Mouse (Mus musculus) MEL (cell line): ENCODE results near the gene Rnase12. TPM values are rescaled to one million over a fixed set of nuclear protein-coding genes. Genes with fewer than 3 reads are reported as not detected.
"Not testable (repeated sequence)": the region's sequence is repeated elsewhere in the genome, so short reads cannot be mapped to it uniquely, and the experiment has no call there.

Experiments used
- DNase-seq: peaks from one replicate; pipeline ENCODE4 v3.0.0; 2011; ENCODE audit warnings: low read depth, low spot score
- H3K27ac ChIP-seq: 2 replicates; pipeline ENCODE4 v1.5.1; 2012; ENCODE audit warnings: low read depth, mild to moderate bottlenecking, control low read depth, low read length, moderate library complexity; ENCODE audit not compliant: control insufficient read depth
- H3K27me3 ChIP-seq, 2 experiments: fragments of 150-350 bp in 1 of 2; sonication (generic) in 1 of 2; 2 replicates each; pipeline ENCODE4 v1.6.1; 2012; ENCODE audit warnings: low read length in 2 of 2, mild to moderate bottlenecking in 2 of 2, improper control_type of control experiment in 1 of 2, moderate library complexity in 1 of 2; ENCODE audit not compliant: insufficient read depth in 2 of 2, control insufficient read depth in 1 of 2
- H3K36me3 ChIP-seq, 2 experiments: 2 replicates each; pipeline ENCODE4 v1.6.1; 2012 to 2014; ENCODE audit warnings: low read length in 2 of 2, improper control_type of control experiment in 1 of 2, inconsistent platforms in 1 of 2, mild to moderate bottlenecking in 1 of 2; ENCODE audit not compliant: insufficient read depth in 2 of 2, control insufficient read depth in 1 of 2
- H3K4me1 ChIP-seq, 2 experiments: fragments of 150-350 bp in 1 of 2; sonication (generic) in 1 of 2; 2 replicates each; pipeline ENCODE4 v1.6.1; 2012; ENCODE audit warnings: low read length in 2 of 2, improper control_type of control experiment in 1 of 2, mild to moderate bottlenecking in 1 of 2; ENCODE audit not compliant: insufficient read depth in 2 of 2, control insufficient read depth in 1 of 2
- H3K4me3 ChIP-seq, 2 experiments: fragments of 150-350 bp in 1 of 2; sonication (generic) in 1 of 2; 2 replicates each; pipeline ENCODE4 v1.5.1; 2012; ENCODE audit warnings: low read depth in 2 of 2, low read length in 2 of 2, mild to moderate bottlenecking in 2 of 2, moderate library complexity in 2 of 2, control low read depth in 1 of 2, improper control_type of control experiment in 1 of 2; ENCODE audit not compliant: control insufficient read depth in 1 of 2, insufficient read depth in 1 of 2
- H3K79me2 ChIP-seq: 2 replicates; pipeline ENCODE4 v1.6.1; 2012; ENCODE audit warnings: mild to moderate bottlenecking, low read length, moderate library complexity; ENCODE audit not compliant: control insufficient read depth, poor library complexity, insufficient read depth
- H3K9ac ChIP-seq: 2 replicates; pipeline ENCODE4 v1.6.1; 2012; ENCODE audit warnings: low read depth, mild to moderate bottlenecking, control low read depth, low read length, moderate library complexity; ENCODE audit not compliant: control insufficient read depth, poor library complexity, severe bottlenecking
- H3K9me3 ChIP-seq: fragments of 150-350 bp; sonication (generic); replicated peaks from 2 replicates; pipeline ENCODE4 v1.6.1; 2012; ENCODE audit warnings: mild to moderate bottlenecking, low read length, improper control_type of control experiment, moderate library complexity; ENCODE audit not compliant: insufficient read depth
- BHLHE40 ChIP-seq: IDR thresholded peaks from 2 replicates; pipeline ENCODE4 v1.6.1; 2012; ENCODE audit warnings: low read depth, mild to moderate bottlenecking, inconsistent platforms, low read length, improper control_type of control experiment, borderline replicate concordance
- CHD1 ChIP-seq: IDR thresholded peaks from 2 replicates; pipeline ENCODE4 v1.6.1; 2012; ENCODE audit warnings: low read depth, mild to moderate bottlenecking, inconsistent platforms, low read length, improper control_type of control experiment
- CTCF ChIP-seq, 3 experiments: IDR thresholded peaks in 2 of 3; conservative IDR thresholded peaks in 1 of 3; 2 replicates each; pipeline ENCODE4 v1.5.1; 2011 to 2012; ENCODE audit warnings: low read length in 3 of 3, low read depth in 2 of 3, mild to moderate bottlenecking in 2 of 3, improper control_type of control experiment in 1 of 3, inconsistent platforms in 1 of 3, mixed read lengths in 1 of 3, moderate library complexity in 1 of 3; ENCODE audit not compliant: control insufficient read depth in 1 of 3, insufficient read depth in 1 of 3, poor library complexity in 1 of 3, severe bottlenecking in 1 of 3
- GABPA ChIP-seq: IDR thresholded peaks from 2 replicates; pipeline ENCODE4 v1.6.1; 2012; ENCODE audit warnings: low read depth, mild to moderate bottlenecking, inconsistent platforms, low read length, improper control_type of control experiment, moderate library complexity
- GATA1 ChIP-seq: IDR thresholded peaks from 2 replicates; pipeline ENCODE4 v1.6.1; 2011; ENCODE audit warnings: low read depth, low read length, improper control_type of control experiment
- HCFC1 ChIP-seq: IDR thresholded peaks from 2 replicates; pipeline ENCODE4 v1.6.1; 2012; ENCODE audit warnings: low read depth, mild to moderate bottlenecking, inconsistent platforms, low read length, improper control_type of control experiment, moderate library complexity
- KAT2A ChIP-seq: conservative IDR thresholded peaks from 2 replicates; pipeline ENCODE4 v1.6.1; 2012; ENCODE audit warnings: low read depth, low read length, improper control_type of control experiment, inconsistent platforms
- MAFK ChIP-seq: IDR thresholded peaks from 2 replicates; pipeline ENCODE4 v1.6.1; 2011; ENCODE audit warnings: low read depth, mild to moderate bottlenecking, low read length, improper control_type of control experiment, borderline replicate concordance
- MAX ChIP-seq: IDR thresholded peaks from 2 replicates; pipeline ENCODE4 v1.6.1; 2011; ENCODE audit warnings: low read length, improper control_type of control experiment
- MEF2A ChIP-seq: IDR thresholded peaks from 2 replicates; pipeline ENCODE4 v1.6.1; 2014; ENCODE audit warnings: low read depth, mild to moderate bottlenecking, inconsistent platforms, low read length, improper control_type of control experiment; ENCODE audit not compliant: poor library complexity, insufficient replicate concordance, severe bottlenecking; ENCODE audit errors: extremely low read depth
- MYC ChIP-seq: IDR thresholded peaks from 2 replicates; pipeline ENCODE4 v1.6.1; 2011; ENCODE audit warnings: low read depth, mild to moderate bottlenecking, low read length, improper control_type of control experiment, moderate library complexity
- NELFE ChIP-seq: IDR thresholded peaks from 2 replicates; pipeline ENCODE4 v1.6.1; 2011; ENCODE audit warnings: low read depth, low read length, improper control_type of control experiment
- NRF1 ChIP-seq: IDR thresholded peaks from 2 replicates; pipeline ENCODE4 v1.6.1; 2014; ENCODE audit warnings: low read depth, mild to moderate bottlenecking, inconsistent platforms, low read length, improper control_type of control experiment, moderate library complexity; ENCODE audit not compliant: poor library complexity, insufficient read depth, severe bottlenecking
- POLR2AphosphoS2 ChIP-seq: IDR thresholded peaks from 2 replicates; pipeline ENCODE4 v1.6.1; 2011; ENCODE audit warnings: low read length, improper control_type of control experiment
- POLR2AphosphoS5 ChIP-seq: IDR thresholded peaks from 2 replicates; pipeline ENCODE4 v1.6.1; 2012; ENCODE audit warnings: low read depth, borderline replicate concordance, mild to moderate bottlenecking, inconsistent platforms, low read length, moderate library complexity, mixed read lengths
- RCOR1 ChIP-seq: IDR thresholded peaks from 2 replicates; pipeline ENCODE4 v1.6.1; 2012; ENCODE audit warnings: low read depth, mild to moderate bottlenecking, inconsistent platforms, low read length, improper control_type of control experiment
- SMC3 ChIP-seq: IDR thresholded peaks from 2 replicates; pipeline ENCODE4 v1.6.1; 2011; ENCODE audit warnings: low read depth, low read length, improper control_type of control experiment
- TAL1 ChIP-seq: IDR thresholded peaks from 2 replicates; pipeline ENCODE4 v1.6.1; 2012; ENCODE audit warnings: mild to moderate bottlenecking, inconsistent platforms, low read length, moderate library complexity, mixed read lengths
- TBP ChIP-seq: IDR thresholded peaks from 2 replicates; pipeline ENCODE4 v1.8.0; 2011; ENCODE audit warnings: low read depth, low read length, improper control_type of control experiment
- USF2 ChIP-seq, 2 experiments: IDR thresholded peaks; 2 replicates each; pipeline ENCODE4 v1.6.1; 2011 to 2012; ENCODE audit warnings: improper control_type of control experiment in 2 of 2, low read length in 2 of 2, borderline replicate concordance in 1 of 2, inconsistent platforms in 1 of 2, low read depth in 1 of 2, mild to moderate bottlenecking in 1 of 2; ENCODE audit not compliant: insufficient read depth in 1 of 2
- ZC3H11A ChIP-seq: IDR thresholded peaks from 2 replicates; pipeline ENCODE4 v1.6.1; 2012; ENCODE audit warnings: low read depth, mild to moderate bottlenecking, inconsistent platforms, low read length, improper control_type of control experiment
- ZKSCAN1 ChIP-seq: IDR thresholded peaks from 2 replicates; pipeline ENCODE4 v1.6.1; 2012; ENCODE audit warnings: low read depth, mild to moderate bottlenecking, inconsistent platforms, low read length, improper control_type of control experiment, moderate library complexity
- ZNF384 ChIP-seq: IDR thresholded peaks from 2 replicates; pipeline ENCODE4 v1.6.1; 2012; ENCODE audit warnings: low read depth, mild to moderate bottlenecking, inconsistent platforms, low read length, improper control_type of control experiment
- polyA plus RNA-seq, 2 experiments: library from polyadenylated mRNA; stranded (reverse) in 1 of 2; unstranded in 1 of 2; fragments of >175 nt in 1 of 2; fragments of >200 nt in 1 of 2; gene quantifications; 2 replicates each; pipeline versions ENCODE4 v1.2.1 to v1.2.4; 2012; ENCODE audit warnings: low replicate concordance in 2 of 2, low read depth in 1 of 2; ENCODE audit not compliant: insufficient read length in 2 of 2, insufficient read depth in 1 of 2, missing spikeins in 1 of 2
- total RNA-seq: library from RNA; depleted of rRNA; stranded (reverse); fragments of 300-350 nt; gene quantifications from 2 replicates; pipeline ENCODE4 v1.2.3, GENCODE M21; 2012

Gene Rnase12
- total and polyA plus RNA-seq, 3 experiments: not detected

- Histone ChIP-seq H3K79me2 (no peaks in the 10 kb centered on the region), H3K9me3 (no peaks in the 10 kb centered on the region), H3K27ac (no peak overlapping the region), H3K4me1 (no peaks in the 10 kb centered on the region), H3K36me3 (no peaks in the 10 kb centered on the region), H3K9ac (no peak overlapping the region), H3K27me3 (no peaks in the 10 kb centered on the region), H3K4me3 (no peak overlapping the region)
- TF ChIP-seq SMC3: no peak
- no peak for TF ChIP-seq USF2 (IDR thresholded peaks at IDR 0.05; ENCODE audit: borderline replicate concordance in 1 of 2, insufficient read depth in 1 of 2, low read depth in 1 of 2, low read length in 2 of 2)
- no peak for TF ChIP-seq POLR2AphosphoS2
- TF ChIP-seq TAL1: no peak
- TF ChIP-seq MYC: no peak
- TF ChIP-seq TBP: no peak
- TF ChIP-seq ZNF384: no peak
- TF ChIP-seq MEF2A: no peak
- TF ChIP-seq CTCF (IDR thresholded peaks at IDR 0.05 in 2 of 3, conservative IDR thresholded peaks at IDR 0.05 in 1 of 3; ENCODE audit: control insufficient read depth in 1 of 3, insufficient read depth in 1 of 3, low read depth in 2 of 3, low read length in 3 of 3, poor library complexity in 1 of 3, severe bottlenecking in 1 of 3): no peak
- TF ChIP-seq GABPA: no peak
- TF ChIP-seq RCOR1: no peak
- TF ChIP-seq CHD1: no peak
- DNase-seq: no peak
These were observed 41.7 kb downstream of the Rnase12 start for GRCm38 (mm10) chr14:51015780-51016179.

- not testable (repeated sequence) for H3K36me3 ChIP-seq, H3K27me3 ChIP-seq, H3K79me2 ChIP-seq, DNase-seq, H3K27ac ChIP-seq, H3K9ac ChIP-seq, H3K9me3 ChIP-seq, H3K4me1 ChIP-seq, H3K4me3 ChIP-seq
These were observed 42.7 kb downstream of the Rnase12 start for GRCm38 (mm10) chr14:51014724-51015123.

- H3K36me3 ChIP-seq: no peaks in the 10 kb centered on the region
- H3K27me3 ChIP-seq: no peaks in the 10 kb centered on the region
- no peaks in the 10 kb centered on the region for H3K79me2 ChIP-seq
- DNase-seq: no peak
- H3K27ac ChIP-seq: no peak overlapping the region
- no peak for TF ChIP-seq MAFK
- TF ChIP-seq MYC: no peak
- no peak for TF ChIP-seq ZNF384
- no peak for TF ChIP-seq HCFC1
- no peak for TF ChIP-seq ZKSCAN1
- no peak for TF ChIP-seq ZC3H11A
- no peak for TF ChIP-seq GATA1
- TF ChIP-seq NRF1: no peak
- TF ChIP-seq KAT2A: no peak
- no peak for TF ChIP-seq NELFE
- no peak for TF ChIP-seq MAX
- no peak for TF ChIP-seq GABPA
- no peak for TF ChIP-seq BHLHE40
- no peak for TF ChIP-seq POLR2AphosphoS5
- TF ChIP-seq TAL1: no peak
- TF ChIP-seq, all 39 proteins: peak for 0
- Histone ChIP-seq H3K9ac (no peak overlapping the region), H3K9me3 (no peaks in the 10 kb centered on the region), H3K4me3 (no peak overlapping the region), H3K4me1 (no peaks in the 10 kb centered on the region)
These were observed 47.9 kb downstream of the Rnase12 start for GRCm38 (mm10) chr14:51009572-51009971.
